Mouse (Mus musculus) left cerebral cortex, postnatal 36 days (tissue): ENCODE measurements at regions not wholly inside any gene's neighbourhood (a gene's known extent, or its start where the extent isn't known, plus 50 kb on each side); places are given as distances from the start of the nearest gene placed in this dataset.

Experiments used
- DNase-seq, 2 experiments: peaks; one replicate each; pipeline ENCODE4 v3.0.0; 2021 to 2022; ENCODE audit warnings: low spot score in 2 of 2, mixed read lengths in 1 of 2
- intact Hi-C: fragments of 180-260 bp; cut with DNase I; formaldehyde crosslinking; loops from one replicate; pipeline ENCODE4 v1.15.1; 2025

GRCm38 (mm10) chr7:69670211-69670610 lies 696.3 kb downstream of the Nr2f2 start:
- intact Hi-C loops = no loop called here
- DNase-seq = no peak

GRCm38 (mm10) chr7:69655583-69655982 lies 711.0 kb downstream of the Nr2f2 start:
- DNase-seq = no peak
- intact Hi-C loops = no loop called here

GRCm38 (mm10) chr7:69645449-69645848 lies 721.1 kb downstream of the Nr2f2 start:
- intact Hi-C loops = no loop called here
- no peak for DNase-seq

- intact Hi-C loops = no loop called here
- DNase-seq = no peak
Measured at GRCm38 (mm10) chr7:69641652-69642051, 724.9 kb downstream of the Nr2f2 start.

- no peak for DNase-seq
- intact Hi-C loops = no loop called here
Measured at GRCm38 (mm10) chr7:69599866-69600265, 766.7 kb downstream of the Nr2f2 start.

GRCm38 (mm10) chr7:69585716-69586115 lies 780.8 kb downstream of the Nr2f2 start:
- DNase-seq = no peak
- intact Hi-C loops = no loop called here

GRCm38 (mm10) chr7:69585131-69585530 lies 781.4 kb downstream of the Nr2f2 start:
- intact Hi-C loops = no loop called here

GRCm38 (mm10) chr7:69584516-69584915 lies 782.0 kb downstream of the Nr2f2 start:
- no peak for DNase-seq
- intact Hi-C loops = no loop called here

More at GRCm38 (mm10) chr7:69585131-69585530, 781.4 kb downstream of the Nr2f2 start:
- DNase-seq = no peak

GRCm38 (mm10) chr7:69583901-69584300 lies 782.6 kb downstream of the Nr2f2 start:
- DNase-seq = no peak

GRCm38 (mm10) chr7:69581668-69582067 lies 784.9 kb downstream of the Nr2f2 start:
- no peak for DNase-seq
- intact Hi-C loops = no loop called here

More at GRCm38 (mm10) chr7:69583901-69584300, 782.6 kb downstream of the Nr2f2 start:
- intact Hi-C loops = no loop called here

GRCm38 (mm10) chr7:69578958-69579810 lies 787.4 kb downstream of the Nr2f2 start:
- no peak for DNase-seq
- intact Hi-C loops = no loop called here

- DNase-seq = no peak
- intact Hi-C loops = no loop called here
Measured at GRCm38 (mm10) chr7:69577754-69578153, 788.8 kb downstream of the Nr2f2 start.

GRCm38 (mm10) chr7:69576596-69576995 lies 789.9 kb downstream of the Nr2f2 start:
- intact Hi-C loops = no loop called here
- DNase-seq = no peak

GRCm38 (mm10) chr7:69573730-69574129 lies 792.8 kb downstream of the Nr2f2 start:
- intact Hi-C loops = no loop called here

GRCm38 (mm10) chr7:69572626-69573394 lies 793.7 kb downstream of the Nr2f2 start:
- no peak for DNase-seq
- intact Hi-C loops = no loop called here

More at GRCm38 (mm10) chr7:69573730-69574129, 792.8 kb downstream of the Nr2f2 start:
- no peak for DNase-seq

- DNase-seq = no peak
- intact Hi-C loops = no loop called here
Measured at GRCm38 (mm10) chr7:69566949-69567348, 799.6 kb downstream of the Nr2f2 start.

- no peak for DNase-seq
- intact Hi-C loops = no loop called here
Measured at GRCm38 (mm10) chr7:69564432-69564831, 802.1 kb downstream of the Nr2f2 start.

GRCm38 (mm10) chr7:69554776-69555175 lies 805.7 kb upstream of the Arrdc4 start:
- intact Hi-C loops = no loop called here

GRCm38 (mm10) chr7:69553981-69554380 lies 804.9 kb upstream of the Arrdc4 start:
- intact Hi-C loops = no loop called here
- no peak for DNase-seq

More at GRCm38 (mm10) chr7:69554776-69555175, 805.7 kb upstream of the Arrdc4 start:
- DNase-seq = no peak

- intact Hi-C loops = no loop called here
- DNase-seq = no peak
Measured at GRCm38 (mm10) chr7:69536072-69536471, 787.0 kb upstream of the Arrdc4 start.

- intact Hi-C loops = no loop called here
- no peak for DNase-seq
Measured at GRCm38 (mm10) chr7:69513966-69514365, 764.9 kb upstream of the Arrdc4 start.
